Mouse (Mus musculus) right cerebral cortex, postnatal 4 days (tissue): ENCODE measurements at regions not wholly inside any gene's neighbourhood (a gene's known extent, or its start where the extent isn't known, plus 50 kb on each side); places are given as distances from the start of the nearest gene placed in this dataset.
A peak's percentile ranks its signal among the peaks of the same experiment; 100 is the strongest.

ENCODE experiments used
- DNase-seq: peaks from one replicate; pipeline ENCODE4 v3.0.0-alpha.2; 2022

DNA sequence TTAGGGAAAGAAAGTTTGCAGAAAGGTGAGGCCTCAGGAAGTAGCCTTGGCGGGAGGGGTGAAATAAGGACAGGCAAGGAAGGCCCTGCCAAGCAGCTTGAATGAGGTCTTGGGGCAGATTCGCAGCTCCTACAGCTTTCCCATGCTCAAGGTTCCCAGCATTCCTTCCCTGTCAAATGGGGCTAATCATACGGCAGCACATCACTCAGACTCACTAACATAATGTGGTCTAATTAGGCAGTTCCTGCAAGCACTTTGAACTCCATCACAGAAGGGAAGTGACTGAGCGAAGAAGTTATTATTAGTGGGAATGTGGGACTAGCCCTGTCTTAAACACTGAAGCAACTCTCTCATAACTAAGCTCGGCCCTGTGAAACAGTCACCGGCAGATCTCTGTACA is 87.1 kb upstream of the Gm10260 start:
- no peak for DNase-seq

- no peak for DNase-seq
These were observed 84.7 kb upstream of the Gm10260 start for GRCm38 (mm10) chr13:97845148-97845547.

- DNase-seq = no peak
These were observed 82.4 kb upstream of the Gm10260 start for GRCm38 (mm10) chr13:97842801-97843200.

- no peak for DNase-seq
These were observed 81.1 kb upstream of the Gm10260 start for GRCm38 (mm10) chr13:97841503-97841902.

GRCm38 (mm10) chr13:97839617-97840308 is 79.3 kb upstream of the Gm10260 start:
- DNase-seq = no peak

GRCm38 (mm10) chr13:97837443-97838000 is 77.1 kb upstream of the Gm10260 start:
- no peak for DNase-seq

- no peak for DNase-seq
These were observed 72.0 kb upstream of the Gm10260 start for GRCm38 (mm10) chr13:97832448-97832847.

- DNase-seq = no peak
These were observed 71.4 kb upstream of the Gm10260 start for GRCm38 (mm10) chr13:97831839-97832238.

GRCm38 (mm10) chr13:97829558-97829957 is 69.1 kb upstream of the Gm10260 start:
- no peak for DNase-seq

DNA sequence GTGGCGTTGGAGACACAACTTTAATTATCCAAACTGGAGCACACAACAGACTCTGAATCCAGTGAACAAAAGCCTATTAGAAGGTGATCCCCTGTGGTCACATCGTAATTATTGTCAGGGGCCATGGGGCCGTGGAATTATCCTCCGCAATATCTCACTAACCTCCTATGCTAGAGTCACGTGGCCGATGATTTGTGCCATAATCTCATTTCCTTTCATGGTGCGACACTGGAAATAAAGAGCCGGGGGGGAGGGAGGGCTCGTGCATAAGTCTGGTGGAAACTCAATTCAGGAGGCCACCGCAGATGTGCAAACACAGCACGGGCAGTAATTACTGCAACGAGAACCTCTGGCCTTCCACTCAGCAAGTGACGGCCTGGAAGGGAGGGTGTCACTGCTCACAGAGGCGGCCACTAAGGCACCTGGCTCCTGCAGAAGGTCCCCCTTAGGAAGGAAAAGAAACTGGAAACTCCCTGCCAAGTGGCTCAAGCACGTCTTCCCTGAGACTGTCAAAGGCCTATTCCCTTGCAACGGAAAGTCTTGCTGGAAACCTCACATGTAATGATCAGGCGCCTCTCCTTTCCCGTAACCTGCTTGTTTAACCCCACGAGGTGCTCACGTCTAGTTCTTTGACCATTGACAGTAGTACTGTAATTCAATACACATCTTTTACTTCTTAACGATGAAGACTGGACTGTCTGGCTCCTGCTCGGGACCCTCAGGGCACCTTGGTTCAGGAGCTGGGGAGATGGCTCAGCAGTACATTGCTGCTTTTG is 65.6 kb upstream of the Gm10260 start:
- DNase-seq = no peak

- no peak for DNase-seq
These were observed 64.9 kb upstream of the Gm10260 start for GRCm38 (mm10) chr13:97825361-97825760.

DNA sequence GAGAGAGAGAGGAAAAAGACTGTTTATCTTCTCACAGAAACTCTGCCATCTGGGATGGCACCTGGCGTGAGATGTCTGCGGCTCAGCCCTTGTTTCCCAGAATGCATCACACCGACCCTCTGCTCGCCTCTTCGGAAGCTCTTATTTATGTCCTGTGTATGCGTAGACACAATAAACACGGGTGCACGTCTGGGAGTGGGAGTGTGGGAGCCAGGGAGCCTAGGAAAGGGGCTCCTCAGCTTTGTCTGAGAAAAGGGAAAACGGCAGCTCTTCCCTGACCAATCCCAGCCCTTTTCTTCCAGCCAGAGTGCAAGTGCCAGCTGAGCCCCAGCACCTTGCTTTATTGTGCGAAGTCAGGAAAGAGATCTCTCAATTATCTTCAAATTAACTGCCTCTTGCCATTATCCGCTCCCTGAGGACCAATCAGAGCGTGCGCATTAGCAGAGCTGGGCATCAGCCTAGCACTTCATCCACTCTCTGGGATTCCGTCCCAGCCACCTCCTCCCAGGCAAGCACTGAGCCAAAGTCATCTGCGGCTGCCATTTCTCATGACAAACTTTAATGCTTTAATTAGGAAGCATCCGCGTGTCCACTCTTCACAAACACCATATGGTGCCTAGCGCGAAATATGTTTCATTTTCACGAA is 63.8 kb upstream of the Gm10260 start:
- peak; percentile 33 for DNase-seq

GRCm38 (mm10) chr13:97821630-97822029 is 61.2 kb upstream of the Gm10260 start:
- no peak for DNase-seq

DNA sequence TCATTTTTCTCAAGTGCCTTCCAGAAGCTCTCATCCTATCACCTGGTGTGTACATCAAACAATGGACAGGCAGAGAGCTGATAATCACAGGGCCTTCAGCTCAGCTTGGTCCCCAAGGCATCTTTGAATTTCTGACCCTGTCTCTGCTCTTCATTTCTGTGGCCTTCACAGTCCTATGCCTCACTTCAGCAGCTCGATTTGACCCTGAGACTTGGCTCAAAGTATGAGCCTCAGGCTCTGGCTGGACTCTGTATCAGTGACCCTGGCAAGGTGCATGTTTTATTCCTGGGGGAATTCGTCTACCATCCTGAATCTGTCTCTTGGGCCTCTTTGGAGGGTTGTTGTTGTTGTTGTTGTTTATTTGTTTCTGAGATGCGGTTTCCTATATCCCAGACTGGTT is 60.6 kb upstream of the Gm10260 start:
- DNase-seq = no peak

GRCm38 (mm10) chr13:97820401-97820800 is 60.0 kb upstream of the Gm10260 start:
- no peak for DNase-seq

- DNase-seq = no peak
These were observed 58.6 kb upstream of the Gm10260 start for GRCm38 (mm10) chr13:97819036-97819435.

DNA sequence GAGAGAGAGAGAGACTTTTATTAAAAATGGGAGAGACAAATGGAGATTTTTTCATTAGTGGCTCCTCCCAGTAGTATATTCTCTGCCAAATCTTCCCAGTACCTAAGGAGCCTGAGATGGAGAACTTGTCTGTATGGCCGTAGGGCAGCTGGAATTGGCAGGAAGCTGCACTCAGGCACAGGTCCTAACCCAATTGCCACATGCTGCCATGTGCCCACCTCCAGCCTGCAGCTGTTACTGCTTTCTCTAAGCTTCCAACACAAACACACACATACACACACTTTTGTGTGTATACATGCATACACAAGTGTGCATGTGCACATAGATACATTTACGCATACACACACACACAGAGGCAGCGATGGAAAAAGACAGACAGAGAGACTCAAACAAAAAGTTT is 56.5 kb upstream of the Gm10260 start:
- no peak for DNase-seq
